Mouse (Mus musculus): ENCODE data around the gene Prlhr.

GRCm38 (mm10) chr19:60417611-60418010 is 50.5 kb downstream of the Prlhr start:
- no peak for TF ChIP-seq FLI1 (IDR thresholded peaks at IDR 0.05; ENCODE audit: low read length)
- no peak for TF ChIP-seq GATA1 (IDR thresholded peaks at IDR 0.05; ENCODE audit: borderline replicate concordance, low read length)
